Mouse (Mus musculus) thymus, adult 2 months (tissue): ENCODE measurements around the gene Pbx1. TPM values are rescaled to one million over a fixed set of nuclear protein-coding genes. Genes with fewer than 3 reads are reported as not detected.

ENCODE experiments used
- DNase-seq: peaks from one replicate; pipeline ENCODE4 v3.0.0; 2021
- H3K27ac ChIP-seq: fragments of 200-500 bp; 2 replicates; pipeline ENCODE4 v1.5.1; 2012; ENCODE audit warnings: low read length, control low read depth; ENCODE audit not compliant: control insufficient read depth, insufficient read depth
- H3K27me3 ChIP-seq: fragments of 200-500 bp; 2 replicates; pipeline ENCODE4 v1.6.1; 2012; ENCODE audit warnings: mild to moderate bottlenecking, low read length, moderate library complexity, mixed read lengths; ENCODE audit not compliant: control insufficient read depth, insufficient read depth
- H3K36me3 ChIP-seq: fragments of 200-500 bp; 2 replicates; pipeline ENCODE4 v1.6.1; 2012; ENCODE audit warnings: mild to moderate bottlenecking, low read length, moderate library complexity; ENCODE audit not compliant: control insufficient read depth, insufficient read depth
- H3K4me1 ChIP-seq: fragments of 200-500 bp; replicated peaks from 2 replicates; pipeline ENCODE4 v1.6.1; 2012; ENCODE audit warnings: low read length; ENCODE audit not compliant: control insufficient read depth, insufficient read depth
- H3K4me3 ChIP-seq: fragments of 200-500 bp; 2 replicates; pipeline ENCODE4 v1.5.1; 2012; ENCODE audit warnings: mild to moderate bottlenecking, low read length, control low read depth, moderate library complexity; ENCODE audit not compliant: control insufficient read depth, insufficient read depth
- CTCF ChIP-seq: fragments of 200-500 bp; IDR thresholded peaks from 2 replicates; pipeline ENCODE4 v1.5.1; 2012; ENCODE audit warnings: mild to moderate bottlenecking, control low read depth, low read length, moderate library complexity, borderline replicate concordance; ENCODE audit not compliant: control insufficient read depth, poor library complexity, insufficient read depth; ENCODE audit errors: extremely low read depth
- POLR2A ChIP-seq: fragments of 200-500 bp; IDR thresholded peaks from 2 replicates; pipeline ENCODE4 v1.6.1; 2012; ENCODE audit warnings: mild to moderate bottlenecking, low read length, control low read depth, moderate library complexity; ENCODE audit not compliant: control insufficient read depth, poor library complexity, insufficient read depth; ENCODE audit errors: extremely low read depth
- WGBS: fragments of 180-500 bp; shearing (Covaris S2); methylation state at CpG from one replicate; pipeline ENCODE4 v1.1.7; 2018; 5-methylcytosine and 5-hydroxymethylcytosine counted together
- polyA plus RNA-seq: library from polyadenylated mRNA; depleted of rRNA; stranded (reverse); fragments of >200 nt; gene quantifications from 2 replicates; pipeline ENCODE4 v1.2.3, GENCODE M21; 2012

Pbx1 gene
- polyA plus RNA-seq, 1 experiment, result 13.0 TPM

DNA sequence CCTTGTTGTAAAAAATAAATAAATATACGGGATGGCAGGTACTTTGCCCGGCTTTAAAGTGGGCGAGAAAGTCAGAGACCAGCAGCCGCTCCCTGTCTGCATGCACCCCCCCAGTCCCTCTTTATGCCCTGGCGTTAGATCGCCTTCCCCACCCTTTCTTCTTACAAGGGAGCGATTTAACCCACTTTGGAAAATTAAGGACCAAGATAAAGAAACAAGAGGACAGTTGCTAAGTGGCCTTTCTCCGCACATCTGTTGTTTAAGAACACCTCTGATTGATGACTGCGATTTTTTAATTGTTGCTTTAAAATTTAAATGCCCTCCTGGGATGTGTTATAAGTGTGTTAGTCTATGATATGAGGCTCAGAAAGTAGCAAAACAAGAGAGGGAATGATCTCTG lies 5.2 kb downstream of the Pbx1 start:
- no peak overlapping the region for H3K4me3 ChIP-seq
- H3K27me3 ChIP-seq, result 0 out of 2 replicates have a peak, but pooled peaks cover 3% of the 10 kb centered on the region
- DNase-seq, result no peak
- H3K36me3 ChIP-seq, result no peaks in the 10 kb centered on the region
- 89% methylated on average over 9 of the region's 9 CpGs for WGBS
- H3K27ac ChIP-seq, result no peak overlapping the region
- no peaks in the 10 kb centered on the region for H3K4me1 ChIP-seq
- TF ChIP-seq POLR2A (no peak), CTCF (no peak)

DNA sequence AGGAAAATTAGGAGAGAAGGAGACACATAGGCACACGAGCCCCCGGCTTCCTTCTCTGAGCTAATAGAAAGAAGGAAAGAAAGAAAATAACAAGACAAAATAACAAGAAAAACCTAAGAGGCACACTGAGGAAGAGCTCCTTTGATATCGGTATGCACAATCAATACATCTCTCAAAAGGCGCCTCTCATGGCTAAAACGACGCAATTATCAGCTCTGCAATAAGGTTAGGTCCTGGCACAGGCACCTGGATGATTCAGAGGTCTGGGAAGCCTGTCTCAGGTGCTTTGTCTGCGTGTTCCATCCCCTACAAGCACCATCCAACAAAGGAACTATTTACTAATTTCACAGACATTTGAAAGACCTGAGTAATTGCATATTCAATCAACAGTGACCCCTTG lies 5.8 kb downstream of the Pbx1 start:
- Histone ChIP-seq H3K4me3 (no peak overlapping the region), H3K36me3 (no peaks in the 10 kb centered on the region), H3K27me3 (0 out of 2 replicates have a peak, but pooled peaks cover 3% of the 10 kb centered on the region), H3K4me1 (no peaks in the 10 kb centered on the region), H3K27ac (no peak overlapping the region)
- no peak for DNase-seq
- no peak for TF ChIP-seq POLR2A
- no peak for TF ChIP-seq CTCF
- 91% methylated on average over 7 of the region's 7 CpGs for WGBS

DNA sequence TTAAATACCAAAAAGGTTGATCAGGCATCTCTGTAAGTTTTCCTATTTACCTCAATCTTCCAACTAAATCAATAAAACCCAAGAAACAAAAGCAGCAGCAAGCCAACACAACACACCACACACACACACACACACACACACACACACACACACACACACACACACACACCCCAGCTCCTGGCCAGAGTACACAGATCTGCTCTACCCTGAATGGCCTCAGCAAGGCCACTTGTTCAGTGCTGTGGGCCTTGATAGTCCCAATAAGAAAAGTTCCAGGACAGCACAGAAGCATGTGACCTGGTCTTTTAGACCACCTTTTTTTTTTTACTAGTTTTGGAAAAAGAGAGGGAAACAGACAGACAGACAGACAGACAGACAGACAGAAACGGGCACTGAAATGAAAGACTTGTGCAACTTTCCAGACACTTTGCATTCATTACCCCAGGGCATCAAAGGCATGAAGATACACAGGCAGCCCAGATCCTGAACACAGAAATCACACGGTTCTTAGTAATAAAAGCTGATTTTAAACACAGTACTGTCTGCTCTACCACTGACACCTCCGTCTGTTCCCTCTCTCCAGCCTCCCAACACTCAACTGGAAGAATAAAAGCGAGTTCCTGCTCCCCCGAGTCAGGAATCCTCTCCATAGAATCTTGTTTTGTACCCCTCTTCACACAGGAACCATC lies 6.9 kb downstream of the Pbx1 start:
- no peak for DNase-seq

DNA sequence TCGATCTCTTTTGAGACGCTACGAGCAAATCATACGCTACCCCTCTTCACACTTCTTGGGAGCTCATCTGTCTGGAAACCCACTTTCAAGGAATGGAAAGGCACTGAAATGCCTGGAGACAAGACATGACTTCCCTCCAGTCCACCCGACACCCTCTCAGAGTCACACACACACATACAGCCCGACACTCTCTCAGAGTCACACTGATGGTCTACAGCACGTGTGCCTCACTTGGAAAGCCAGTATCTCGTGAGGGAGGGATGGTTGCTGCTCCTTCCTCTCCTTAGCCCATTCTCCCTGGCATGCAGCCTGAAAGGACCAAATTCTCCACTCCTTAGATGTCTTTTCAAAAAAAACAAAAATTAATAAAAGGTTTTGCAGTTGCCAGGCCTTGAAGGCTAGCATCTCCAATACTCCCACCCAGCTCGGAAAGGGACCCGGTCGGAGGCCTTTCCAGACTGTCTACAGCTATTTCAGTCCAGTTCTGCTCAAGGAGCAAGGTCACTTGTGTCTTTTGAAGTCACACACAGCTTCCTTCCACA lies 8.6 kb downstream of the Pbx1 start:
- no peak for DNase-seq
- WGBS, result 91% methylated on average over 11 of the region's 11 CpGs
- Histone ChIP-seq H3K4me3 (no peak overlapping the region), H3K27me3 (no peaks in the 10 kb centered on the region), H3K4me1 (no peaks in the 10 kb centered on the region), H3K36me3 (no peaks in the 10 kb centered on the region), H3K27ac (no peak overlapping the region)
- TF ChIP-seq CTCF, result no peak
- TF ChIP-seq POLR2A, result no peak

More for the DNA sequence above, 6.9 kb downstream of the Pbx1 start:
- H3K36me3 ChIP-seq, result no peaks in the 10 kb centered on the region
- no peaks in the 10 kb centered on the region for H3K27me3 ChIP-seq
- no peak overlapping the region for H3K4me3 ChIP-seq
- no peaks in the 10 kb centered on the region for H3K4me1 ChIP-seq
- no peak overlapping the region for H3K27ac ChIP-seq
- TF ChIP-seq CTCF (no peak), POLR2A (no peak)
- WGBS, result 82% methylated on average over 5 of the region's 5 CpGs

DNA sequence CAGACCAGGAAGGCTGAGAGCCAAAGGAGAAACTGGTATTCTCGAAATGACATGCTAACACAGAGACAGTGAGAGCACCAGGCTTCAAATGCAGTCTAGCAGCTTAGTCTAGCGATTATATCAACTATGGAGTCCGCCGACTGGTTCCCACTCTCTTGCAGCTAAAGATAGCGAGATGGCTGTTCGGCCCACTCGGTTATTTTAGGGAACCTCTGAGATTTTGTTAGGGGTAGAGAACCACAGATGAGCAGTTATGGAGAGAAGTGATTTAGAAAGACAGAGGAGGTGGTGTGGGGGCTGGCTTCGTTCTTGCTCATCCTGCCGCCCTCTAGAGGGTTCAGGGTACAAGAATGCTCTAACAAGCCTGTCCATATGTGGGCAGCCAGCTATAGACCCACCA lies 13.2 kb downstream of the Pbx1 start:
- Histone ChIP-seq H3K36me3 (no peaks in the 10 kb centered on the region), H3K4me3 (no peak overlapping the region), H3K27me3 (no peaks in the 10 kb centered on the region), H3K4me1 (no peaks in the 10 kb centered on the region), H3K27ac (no peak overlapping the region)
- TF ChIP-seq CTCF (no peak), POLR2A (no peak)
- 91% methylated on average over 9 of the region's 9 CpGs for WGBS
- no peak for DNase-seq

DNA sequence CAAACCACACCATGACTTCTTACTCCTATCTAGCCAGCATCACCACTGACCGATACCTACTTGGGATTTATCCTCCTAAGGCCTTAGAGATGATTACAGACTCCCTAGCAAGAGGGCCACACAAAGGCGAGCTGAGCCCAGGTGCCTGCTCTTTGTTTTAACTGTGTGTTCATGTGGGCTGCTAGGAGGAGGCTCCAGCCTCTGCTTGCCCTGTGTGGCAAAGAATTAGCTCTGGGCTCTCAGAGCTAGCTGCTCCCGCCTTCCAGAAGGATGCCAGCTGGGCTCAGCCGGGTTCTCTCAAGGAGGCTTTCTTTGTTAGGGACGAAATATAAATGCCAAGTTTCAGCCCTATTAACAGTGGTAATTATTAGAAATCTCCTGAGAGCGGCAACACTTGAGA lies 14.4 kb downstream of the Pbx1 start:
- no peaks in the 10 kb centered on the region for H3K36me3 ChIP-seq
- no peaks in the 10 kb centered on the region for H3K4me1 ChIP-seq
- no peak overlapping the region for H3K4me3 ChIP-seq
- H3K27ac ChIP-seq, result no peak overlapping the region
- no peak for DNase-seq
- no peaks in the 10 kb centered on the region for H3K27me3 ChIP-seq
- 93% methylated on average over 6 of the region's 6 CpGs for WGBS
- TF ChIP-seq POLR2A (no peak), CTCF (no peak)

DNA sequence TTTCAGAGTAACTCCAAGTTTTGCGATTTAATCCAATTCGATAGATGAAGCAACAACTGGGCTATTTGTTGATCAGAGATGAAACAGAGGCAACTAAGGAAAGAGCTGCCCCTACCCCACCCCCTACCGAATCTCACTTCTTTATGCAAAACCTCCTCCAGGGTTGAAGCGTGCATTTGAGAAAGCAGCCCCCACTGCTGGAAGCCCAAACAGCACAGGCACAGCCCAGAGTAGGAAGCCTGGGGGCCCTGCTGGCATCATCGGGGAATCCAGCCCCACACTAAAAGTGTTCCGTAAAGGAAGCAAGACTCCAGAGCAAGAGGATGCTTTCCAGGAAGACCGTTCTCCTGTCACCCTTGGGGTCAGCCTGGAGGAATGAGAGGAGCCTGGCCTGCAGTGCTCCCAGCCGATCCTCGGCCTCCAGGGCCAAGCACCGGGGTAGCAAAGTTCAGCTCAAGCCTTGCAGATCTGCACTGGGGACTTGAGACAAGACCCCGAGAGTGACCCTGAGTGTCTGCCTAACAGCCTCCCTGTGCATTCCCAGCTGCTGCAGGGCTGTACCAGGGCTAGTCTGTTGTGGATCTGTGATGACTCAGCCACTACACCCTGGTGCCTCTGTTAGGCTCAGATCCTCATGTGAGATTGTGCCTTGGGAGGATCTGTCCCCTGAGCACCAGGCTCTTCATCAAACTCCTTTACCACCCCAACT lies 15.2 kb downstream of the Pbx1 start:
- 93% methylated on average over 11 of the region's 11 CpGs for WGBS
- H3K4me3 ChIP-seq, result no peak overlapping the region
- H3K27ac ChIP-seq, result no peak overlapping the region
- H3K4me1 ChIP-seq, result no peaks in the 10 kb centered on the region
- no peak for DNase-seq
- no peaks in the 10 kb centered on the region for H3K36me3 ChIP-seq
- H3K27me3 ChIP-seq, result no peaks in the 10 kb centered on the region
- TF ChIP-seq CTCF (no peak), POLR2A (no peak)
